Mouse (Mus musculus): Measurements from ENCODE around the gene Retnla.

DNA sequence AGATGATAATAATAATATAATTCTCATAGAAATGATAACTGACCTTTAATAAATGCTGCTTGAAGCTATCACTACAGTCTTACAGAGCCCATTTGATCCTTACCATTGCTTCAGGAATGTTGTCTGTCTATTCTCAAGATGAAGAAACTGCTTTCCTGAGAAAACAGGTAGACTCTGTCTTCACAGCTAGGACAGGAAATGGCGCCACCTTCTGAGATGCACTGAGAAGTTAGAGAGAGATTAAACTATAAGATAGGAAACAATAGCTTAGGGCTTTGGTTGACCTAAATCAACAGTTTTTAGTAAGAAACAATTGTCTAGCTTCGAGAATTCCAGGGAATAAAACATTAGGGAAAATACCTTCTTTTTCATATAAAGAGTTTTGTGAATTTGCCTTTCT, 33.0 kb upstream of the Retnla start:
- TF ChIP-seq POLR2A (IDR thresholded peaks at IDR 0.05; ENCODE audit: insufficient read depth, low read depth, low read length): no peak
- TF ChIP-seq CTCF (IDR thresholded peaks at IDR 0.05): no peak
